Mouse (Mus musculus) frontal cortex, adult 2 months (tissue): Measurements from ENCODE around the gene Gm28557. TPM values are rescaled to one million over a fixed set of nuclear protein-coding genes. Genes with fewer than 3 reads are reported as not detected.

Experiments used
- polyA plus RNA-seq: library from polyadenylated mRNA; depleted of rRNA; stranded (reverse); fragments of >200 nt; gene quantifications from 2 replicates; pipeline ENCODE4 v1.2.3, GENCODE M21; 2012; rRNA removed

Gene Gm28557
- polyA plus RNA-seq, 1 experiment: 2.0 TPM

Other genes starting within 250 kb of the Gm28557 start
- gene Gm10767, start 203.7 kb downstream of the Gm28557 start, polyA plus RNA-seq: 3.0 and 3.2 TPM in 2 replicates
- gene Zfp712, start 47.4 kb downstream of the Gm28557 start, polyA plus RNA-seq: 2.6 and 2.8 TPM in 2 replicates
- 3.0 and 3.7 TPM in 2 replicates for gene Zfp708, start 10.6 kb downstream of the Gm28557 start, polyA plus RNA-seq
- 0.21 and 0.24 TPM in 2 replicates for gene Rslcan18, start 7.7 kb upstream of the Gm28557 start, polyA plus RNA-seq
- 3.0 and 3.4 TPM in 2 replicates for gene Zfp759, start 13.1 kb upstream of the Gm28557 start, polyA plus RNA-seq
- gene Rsl1, start 64.6 kb upstream of the Gm28557 start, polyA plus RNA-seq: 3.3 and 3.4 TPM in 2 replicates
- 1.6 TPM in 2 replicates for gene Zfp455, start 85.9 kb upstream of the Gm28557 start, polyA plus RNA-seq
- 3.5 and 3.8 TPM in 2 replicates for gene Zfp458, start 169.9 kb upstream of the Gm28557 start, polyA plus RNA-seq
- gene Zfp457, start 197.9 kb upstream of the Gm28557 start, polyA plus RNA-seq: 3.0 and 3.7 TPM in 2 replicates
- 2.5 and 2.7 TPM in 2 replicates for gene Zfp595, start 224.0 kb upstream of the Gm28557 start, polyA plus RNA-seq